Mouse (Mus musculus): ENCODE results near the gene Tas2r136.

Gene Tas2r136

DNA sequence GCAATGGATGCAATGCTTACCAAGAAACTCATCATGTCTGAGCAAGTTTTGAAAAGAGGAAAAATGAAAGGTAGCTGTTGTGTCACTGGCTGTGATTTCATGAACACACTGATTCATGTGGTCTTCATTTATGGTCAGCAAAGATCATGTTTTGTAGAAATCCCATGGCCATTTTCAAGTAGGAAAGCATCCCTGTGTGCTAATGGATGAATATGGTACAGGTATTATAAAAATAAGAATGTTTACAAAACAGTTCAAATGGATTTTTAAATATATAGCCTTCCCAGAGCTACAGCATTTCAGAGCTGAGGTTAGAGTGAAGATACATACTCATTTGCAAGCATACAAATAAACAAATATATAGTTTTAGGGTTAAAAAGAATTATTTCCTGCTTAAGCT, at the start of gene Tas2r136:
Tas2r136 (minus strand) TSS at position 101 of the 400 bp plus-strand sequence.
- no peak for DNase-seq

DNA sequence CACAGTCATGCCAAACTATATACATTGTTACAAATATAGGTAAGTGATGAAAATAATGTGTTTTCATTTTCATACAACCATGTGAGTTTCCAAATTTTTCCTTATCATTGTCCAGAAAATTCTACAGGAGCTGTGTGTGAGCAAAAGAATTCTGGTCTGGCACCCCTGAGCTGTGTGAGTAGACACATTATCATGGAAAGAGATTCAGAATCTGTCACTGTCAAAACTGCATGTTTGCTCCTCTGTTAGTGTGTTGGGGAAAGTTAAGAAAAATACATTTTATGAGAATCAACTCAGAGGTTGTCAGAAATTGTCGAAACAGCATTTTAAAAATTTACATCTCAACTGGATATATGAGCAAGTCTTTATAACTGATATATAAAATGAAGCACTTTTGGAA, 24.6 kb upstream of the Tas2r136 start, which contains the start of gene Tas2r117:
Tas2r117 (plus strand) TSS at position 301 of the 400 bp plus-strand sequence.
- DNase-seq = no peak

DNA sequence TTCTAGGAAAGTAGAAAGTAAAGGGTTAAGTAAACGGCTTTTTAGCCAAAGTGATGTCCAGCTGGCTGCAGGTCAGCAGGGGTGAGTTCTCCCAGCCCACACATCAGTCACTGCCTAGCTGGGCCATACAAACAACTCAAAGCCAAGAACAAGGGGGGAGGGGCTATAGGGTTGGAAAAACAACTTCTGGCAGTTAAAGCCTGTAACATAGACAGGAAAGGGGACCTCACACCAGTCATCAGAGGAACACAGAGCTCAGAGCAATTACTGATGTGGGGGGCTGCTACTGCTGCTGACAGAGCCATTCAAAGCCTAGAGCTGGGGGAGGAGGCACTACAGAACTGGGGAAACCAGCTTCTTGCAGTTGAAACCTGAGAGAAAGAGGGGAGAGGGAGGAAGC, 17.4 kb upstream of the Tas2r136 start:
- no peak for DNase-seq

DNA sequence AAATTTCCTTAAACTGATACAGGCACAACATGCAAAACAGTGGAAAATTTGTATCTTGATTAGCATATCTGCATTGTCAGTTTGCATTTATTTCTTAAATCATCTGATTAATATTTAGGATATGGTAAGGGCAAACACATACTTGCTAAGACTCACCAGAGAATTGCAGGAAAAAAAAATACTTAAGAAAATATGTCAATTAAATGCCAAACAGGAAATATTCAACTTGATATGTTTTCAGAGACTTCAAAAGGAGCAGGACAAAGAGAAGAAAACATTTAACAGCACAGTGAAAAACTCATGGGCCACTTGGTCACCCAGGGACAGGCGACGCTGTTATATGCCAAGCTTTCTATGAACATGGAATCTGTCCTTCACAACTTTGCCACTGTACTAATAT, 16.1 kb downstream of the Tas2r136 start, which contains the start of gene Tas2r102:
Tas2r102 (plus strand) TSS at position 301 of the 400 bp plus-strand sequence.
- DNase-seq = no peak

DNA sequence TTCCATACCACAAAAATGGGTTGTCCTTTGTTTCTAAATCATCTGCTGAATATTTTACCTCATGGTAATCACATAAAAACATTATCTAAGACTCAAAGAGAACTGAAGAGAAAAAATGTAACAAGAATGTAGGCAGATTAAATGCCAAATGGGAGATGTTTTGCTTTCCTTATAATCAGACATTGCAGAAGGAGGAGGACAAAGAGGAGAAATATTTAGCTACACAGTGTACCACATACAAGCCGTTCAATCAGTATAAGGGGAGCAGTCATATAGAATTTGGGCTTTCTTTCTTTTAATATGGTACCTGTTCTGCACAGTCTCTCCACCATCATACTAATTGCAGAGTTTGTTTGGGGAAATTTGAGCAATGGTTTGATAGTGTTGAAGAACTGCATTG, 23.5 kb downstream of the Tas2r136 start, which contains the start of gene Tas2r124:
Tas2r124 (plus strand) TSS at position 301 of the 400 bp plus-strand sequence.
- DNase-seq = no peak

DNA sequence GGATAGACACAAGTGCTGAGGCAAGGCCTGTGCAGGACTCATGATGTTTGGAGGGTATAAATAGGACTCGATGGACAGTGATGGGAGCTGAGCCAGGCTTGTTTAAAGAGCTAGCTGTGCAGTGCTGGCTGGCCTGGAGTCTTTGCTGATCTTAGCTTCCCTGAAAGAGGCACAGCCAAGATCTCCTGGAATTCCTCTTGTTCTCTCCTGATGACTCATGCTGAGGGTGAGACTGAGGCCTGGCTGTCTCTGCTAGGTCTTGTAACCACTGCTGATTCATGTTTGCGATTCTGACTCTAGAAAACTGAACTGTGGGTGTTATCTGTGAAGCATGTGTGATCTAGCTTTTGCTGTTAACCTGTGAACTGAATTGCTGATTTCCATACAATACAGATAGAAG, 27.8 kb downstream of the Tas2r136 start:
- no peak for DNase-seq

DNA sequence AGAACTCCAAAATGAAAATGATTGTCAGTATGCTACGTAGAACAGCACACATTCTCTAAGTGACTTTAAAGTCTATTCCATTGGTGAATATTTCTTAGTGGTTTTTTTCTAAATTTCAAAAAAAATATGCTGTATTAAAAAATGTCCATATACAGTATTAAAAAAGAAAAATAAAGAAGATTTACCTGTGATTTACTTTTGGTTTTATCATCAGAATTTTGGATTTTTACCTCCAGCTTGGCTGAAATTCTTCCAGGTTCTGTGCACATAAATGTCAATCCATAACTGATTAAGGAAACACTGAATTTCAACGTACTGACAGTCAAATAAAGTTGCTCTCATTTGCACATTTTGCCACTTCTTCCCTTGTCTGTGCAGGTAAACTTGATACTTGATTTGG, 40.0 kb downstream of the Tas2r136 start, which contains the start of gene Tas2r115:
Tas2r115 (minus strand) TSS at position 101 of the 400 bp plus-strand sequence.
- DNase-seq = no peak
